Mouse (Mus musculus) heart, postnatal 10 days (tissue): ENCODE results near the gene Hsd11b1. TPM values are rescaled to one million over a fixed set of nuclear protein-coding genes. Genes with fewer than 3 reads are reported as not detected.

Source experiments
- DNase-seq, 2 experiments: peaks; one replicate each; pipeline ENCODE4 v3.0.0; 2021
- intact Hi-C: fragments of 180-260 bp; cut with DNase I; formaldehyde crosslinking; loops from one replicate; pipeline ENCODE4 v1.15.1; 2025
- total RNA-seq, 2 experiments: library from RNA; stranded (reverse); gene quantifications; 2 replicates each; pipeline ENCODE4 v1.2.3; 2021

Gene Hsd11b1
- total RNA-seq, 2 experiments from 2014 or later = 1.1 to 1.3 TPM

GRCm38 (mm10) chr1:193208178-193208577 lies 55.7 kb downstream of the Hsd11b1 start:
- DNase-seq = peak; percentile 65 to 68
- intact Hi-C loops = loop anchor here (1.0 to 5.0 kb wide), 3 partner anchors 47 to 169 kb away; no protein-coding TSS in a partner anchor

GRCm38 (mm10) chr1:193207503-193207902 lies 56.4 kb downstream of the Hsd11b1 start, which contains the start of gene Lamb3:
Lamb3 (plus strand) TSS chr1:193207699.
- intact Hi-C loops = loop anchor here (5.0 kb wide), 1 partner anchor 170 kb away; no protein-coding TSS in a partner anchor
- no peak for DNase-seq

- DNase-seq = no peak
- intact Hi-C loops = loop anchor here (5.0 kb wide), 1 partner anchor 172 kb away; no protein-coding TSS in a partner anchor
These were observed 58.4 kb downstream of the Hsd11b1 start for GRCm38 (mm10) chr1:193205431-193205830.

DNA sequence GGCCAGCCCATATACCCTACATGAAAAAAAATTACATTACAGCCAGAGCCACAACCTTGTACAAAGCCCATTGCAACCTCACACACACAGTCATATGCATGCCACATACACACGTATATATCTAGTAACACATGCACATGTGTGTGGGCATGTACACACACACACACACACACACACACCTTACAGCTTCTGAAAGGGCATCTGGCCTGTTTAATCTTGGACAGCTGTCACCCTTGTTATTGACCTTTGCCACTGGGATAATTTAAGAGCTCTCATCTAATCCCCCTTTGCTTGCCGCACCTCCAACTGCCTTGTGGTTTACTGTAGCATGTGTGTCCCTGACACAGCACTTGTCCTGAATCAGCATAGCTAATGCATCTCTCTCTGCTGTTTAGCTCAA lies 60.1 kb downstream of the Hsd11b1 start:
- intact Hi-C loops = no loop called here
- no peak for DNase-seq

DNA sequence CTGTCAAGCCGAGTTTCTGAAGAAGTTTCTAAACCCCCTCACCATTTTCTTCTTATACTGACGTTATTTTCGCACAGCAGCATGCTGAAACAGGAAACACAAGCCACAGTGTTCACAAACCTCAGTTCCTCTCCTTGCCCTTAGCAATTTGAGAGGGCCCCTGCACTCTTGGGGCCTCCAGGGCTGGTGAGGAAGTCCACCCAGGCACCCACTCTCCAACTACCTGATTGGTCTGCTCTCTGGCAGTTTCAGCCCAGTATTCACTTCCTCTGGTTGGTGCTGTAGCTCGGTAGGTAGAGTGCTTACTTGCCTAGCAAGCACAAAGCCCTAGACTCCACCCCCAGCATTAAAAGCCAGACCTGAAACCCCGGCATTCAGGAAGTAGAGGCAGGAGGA lies 62.5 kb downstream of the Hsd11b1 start, which contains the start of gene Traf3ip3:
Gene Traf3ip3 (minus strand): TSS at position 321 of the 396 bp plus-strand sequence.
- intact Hi-C loops = no loop called here
- peak; percentile 18 to 37 for DNase-seq

DNA sequence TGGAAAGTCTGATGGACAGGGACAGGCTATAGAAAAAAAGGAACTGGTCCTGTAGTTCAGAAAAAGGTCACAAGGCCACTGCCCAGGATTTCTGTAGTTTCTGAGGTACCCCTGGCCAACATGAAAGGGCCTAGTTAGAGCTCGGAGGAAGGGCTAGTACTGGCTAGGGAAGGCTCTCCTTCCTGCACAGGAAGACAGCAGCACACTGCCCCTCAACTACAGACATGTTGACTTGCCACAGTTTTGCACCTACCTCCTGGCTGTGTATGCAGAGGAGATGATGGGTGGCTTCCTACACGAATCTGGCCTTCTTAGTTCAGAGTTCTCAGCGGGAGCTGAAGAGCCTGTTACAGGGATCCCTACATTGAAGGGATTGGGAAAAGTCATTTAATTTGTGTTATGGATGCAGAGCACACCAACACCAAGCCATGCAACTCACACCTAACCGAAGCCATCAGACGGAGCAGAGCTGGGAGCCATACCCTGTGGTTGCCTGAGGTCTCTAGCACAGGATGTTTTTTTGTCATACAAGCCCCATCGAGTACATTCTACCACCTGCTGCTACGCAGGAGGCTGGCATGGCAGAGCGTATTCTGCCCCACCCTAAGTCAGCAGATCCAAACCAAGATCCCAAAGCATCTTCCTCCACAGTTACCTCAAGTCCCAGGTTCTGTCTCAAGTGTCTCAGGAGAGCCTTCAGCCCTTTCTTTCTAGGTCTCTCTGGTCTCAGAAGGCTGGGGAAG lies 63.1 kb downstream of the Hsd11b1 start:
- DNase-seq = no peak
- intact Hi-C loops = no loop called here

GRCm38 (mm10) chr1:193198312-193198711 lies 65.6 kb downstream of the Hsd11b1 start:
- intact Hi-C loops = loop anchor here (10.0 kb wide), 1 partner anchor 194 kb away; no protein-coding TSS in a partner anchor
- DNase-seq = peak in 1 of 2 experiments; percentile 26

- intact Hi-C loops = loop anchor here (10.0 kb wide), 1 partner anchor 193 kb away; no protein-coding TSS in a partner anchor
- DNase-seq = peak; percentile 21 to 39
These were observed 66.2 kb downstream of the Hsd11b1 start for GRCm38 (mm10) chr1:193197494-193198205.

- DNase-seq = peak in 1 of 2 experiments; percentile 25
- intact Hi-C loops = loop anchor here (10.0 kb wide), 1 partner anchor 190 kb away; no protein-coding TSS in a partner anchor
These were observed 68.6 kb downstream of the Hsd11b1 start for GRCm38 (mm10) chr1:193195169-193195810.

GRCm38 (mm10) chr1:193194416-193195140 lies 69.3 kb downstream of the Hsd11b1 start:
- intact Hi-C loops = loop anchor here (5.0 to 10.0 kb wide), 2 partner anchors 62 to 190 kb away; partner anchors contain the start of gene Diexf
- no peak for DNase-seq

DNA sequence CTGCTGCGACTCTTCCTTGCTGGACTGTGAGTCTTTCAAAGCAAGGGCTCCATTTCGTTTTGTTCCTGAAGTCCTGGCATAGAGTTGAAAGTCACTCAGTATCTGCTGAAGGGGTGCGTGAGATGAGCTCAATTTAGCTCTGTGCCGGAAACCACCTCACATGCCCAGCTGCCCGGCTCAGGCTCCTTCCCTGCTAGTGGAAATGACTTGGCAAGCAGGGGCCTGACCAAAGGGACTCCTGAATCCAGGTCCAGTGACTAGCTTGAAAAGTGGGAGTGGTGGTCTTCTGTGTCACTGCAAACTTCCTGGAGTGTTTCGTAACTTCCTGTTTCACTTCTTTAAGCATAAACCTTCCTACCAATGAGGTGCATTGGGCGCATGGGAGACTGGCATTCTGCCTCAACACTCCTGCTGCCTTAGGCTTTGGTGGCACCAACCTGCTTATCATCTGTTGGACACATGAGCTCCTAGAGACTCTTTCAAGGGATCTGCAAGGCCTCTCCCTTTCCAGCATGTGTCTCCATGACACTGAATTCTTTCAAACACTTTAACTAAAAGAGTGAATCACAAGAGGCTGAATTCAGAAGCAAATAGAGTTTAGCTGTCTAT lies 72.1 kb downstream of the Hsd11b1 start:
- peak; percentile 42 to 58 for DNase-seq
- intact Hi-C loops = loop anchor here (5.0 to 10.0 kb wide), 2 partner anchors 59 to 187 kb away; partner anchors contain the start of gene Diexf

GRCm38 (mm10) chr1:193189771-193190170 lies 74.1 kb downstream of the Hsd11b1 start:
- intact Hi-C loops = loop anchor here (5.0 to 10.0 kb wide), 2 partner anchors 57 to 185 kb away; partner anchors contain the start of gene Diexf
- peak in 1 of 2 experiments; percentile 22 for DNase-seq

DNA sequence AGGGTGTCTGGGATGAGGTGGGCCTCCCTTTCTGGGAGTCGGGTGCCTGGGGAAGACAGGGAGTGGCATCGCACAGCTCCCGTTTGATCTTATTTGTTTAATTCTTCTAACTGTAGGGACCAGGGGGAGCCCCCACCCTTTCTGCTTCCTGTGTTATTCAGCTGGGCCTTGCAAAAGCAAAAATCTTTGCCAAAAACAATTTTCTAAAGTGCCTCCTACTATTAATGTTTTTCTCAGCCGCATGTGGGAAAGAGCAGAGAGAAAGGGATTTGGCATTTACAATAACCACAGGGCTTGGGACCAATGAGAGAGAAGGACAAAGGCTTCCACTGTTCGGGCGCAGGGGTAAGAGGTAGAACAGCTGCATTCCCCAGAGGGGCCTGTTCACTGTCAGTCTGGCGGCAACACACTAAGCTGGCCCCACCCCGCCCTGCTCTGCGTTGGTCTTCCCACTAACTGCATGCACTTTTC lies 74.7 kb downstream of the Hsd11b1 start:
- intact Hi-C loops = no loop called here
- DNase-seq = peak; percentile 80 to 82

DNA sequence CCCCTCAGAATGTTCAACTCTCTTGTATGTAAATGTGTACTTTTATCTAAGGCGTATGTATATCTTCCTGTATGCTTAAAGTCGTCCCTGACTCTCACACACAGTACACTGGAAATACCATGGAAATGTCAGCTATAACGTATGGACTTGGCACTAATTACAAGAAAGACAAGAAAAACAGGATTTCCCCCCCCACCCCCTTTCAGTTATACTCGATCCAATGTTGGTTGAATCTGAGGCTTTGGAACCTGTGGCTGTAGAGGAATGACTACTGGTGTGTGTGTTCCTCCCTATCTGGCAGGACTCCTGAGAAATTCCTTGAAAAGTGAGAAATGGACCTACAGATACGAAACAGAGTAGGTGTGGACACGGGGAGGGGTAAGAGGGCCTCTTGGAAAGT lies 75.6 kb downstream of the Hsd11b1 start:
- intact Hi-C loops = no loop called here
- no peak for DNase-seq

GRCm38 (mm10) chr1:193181104-193181503 lies 82.8 kb downstream of the Hsd11b1 start:
- intact Hi-C loops = no loop called here
- no peak for DNase-seq

DNA sequence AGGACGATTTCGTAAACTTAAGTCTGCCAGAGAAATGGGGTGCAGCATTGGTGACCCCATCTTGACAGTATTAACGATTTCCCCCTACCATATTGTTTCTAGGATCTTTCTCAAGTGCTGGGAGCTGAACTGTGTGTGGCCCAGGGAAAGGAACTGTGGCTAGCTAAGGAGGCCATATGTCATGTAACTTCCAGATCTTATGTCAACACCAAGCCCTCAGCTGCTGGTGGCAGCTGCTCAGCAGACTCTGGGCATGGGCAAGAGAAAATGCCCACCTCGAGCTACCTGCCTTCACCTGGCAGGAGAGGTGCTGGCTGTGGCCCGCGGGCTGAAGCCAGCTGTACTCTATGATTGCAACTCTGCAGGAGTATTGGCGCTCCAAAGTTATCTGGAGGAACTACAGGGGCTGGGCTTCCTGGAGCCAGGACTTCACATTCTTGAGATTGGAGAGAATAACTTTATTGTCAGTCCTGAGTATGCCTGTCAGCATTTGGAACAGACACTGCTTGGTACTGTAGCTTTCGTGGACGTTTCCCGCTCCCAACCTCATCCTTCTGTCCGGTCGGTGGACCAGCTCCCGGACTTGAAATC lies 89.6 kb downstream of the Hsd11b1 start:
- intact Hi-C loops = no loop called here
- DNase-seq = peak; percentile 14 to 46

- intact Hi-C loops = no loop called here
- DNase-seq = no peak
These were observed 90.1 kb downstream of the Hsd11b1 start for GRCm38 (mm10) chr1:193173810-193174129.

GRCm38 (mm10) chr1:193172991-193173809 lies 90.7 kb downstream of the Hsd11b1 start:
- DNase-seq = peak; percentile 98
- intact Hi-C loops = no loop called here
